Mouse (Mus musculus): ENCODE measurements around the gene Atg4d.

DNA sequence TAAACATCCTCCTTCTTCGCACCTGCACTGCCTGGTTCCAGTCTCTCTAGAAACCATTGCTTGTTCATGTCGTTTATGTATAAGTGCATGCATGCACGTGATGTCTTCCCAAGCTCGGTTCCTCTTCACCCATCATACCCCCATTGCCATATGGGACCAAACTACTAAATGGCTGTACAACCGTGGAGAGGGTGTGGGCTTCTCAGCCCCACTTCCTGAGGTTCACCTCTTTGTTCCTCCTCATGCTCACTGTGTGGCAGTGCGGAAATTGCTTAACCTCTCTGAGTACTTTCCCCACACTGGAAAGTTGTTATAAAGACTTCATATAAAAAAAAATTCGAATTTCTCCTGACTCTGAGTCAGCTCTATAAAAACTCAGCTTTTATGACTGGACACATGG, 51.6 kb downstream of the Atg4d start:
- no peak for TF ChIP-seq CTCF (IDR thresholded peaks at IDR 0.05; ENCODE audit: low read depth, low read length)
- TF ChIP-seq POLR2AphosphoS5 (IDR thresholded peaks at IDR 0.05; ENCODE audit: insufficient replicate concordance, low read depth, low read length), result no peak
- TF ChIP-seq GATA2 (IDR thresholded peaks at IDR 0.05; ENCODE audit: borderline replicate concordance, low read depth, low read length), result no peak
- no peak for TF ChIP-seq GATA1 (IDR thresholded peaks at IDR 0.05; ENCODE audit: borderline replicate concordance, low read length)
- no peak for TF ChIP-seq TAL1 (conservative IDR thresholded peaks at IDR 0.05; ENCODE audit: low read depth, low read length)
